Mouse (Mus musculus) cerebellum, adult 2 months (tissue): ENCODE results near the gene Atp8b3.

ENCODE experiments used
- CTCF ChIP-seq: fragments of 200-500 bp; IDR thresholded peaks from 2 replicates; pipeline ENCODE4 v1.5.1; 2011; ENCODE audit warnings: low read depth, mild to moderate bottlenecking, control low read depth, low read length, moderate library complexity, borderline replicate concordance; ENCODE audit not compliant: insufficient read depth
- POLR2A ChIP-seq: fragments of 200-500 bp; IDR thresholded peaks from 2 replicates; pipeline ENCODE4 v1.6.1; 2011; ENCODE audit warnings: low read length, control low read depth, borderline replicate concordance; ENCODE audit not compliant: insufficient read depth

GRCm38 (mm10) chr10:80566375-80567092 is 27.6 kb upstream of the Atp8b3 start:
- TF ChIP-seq CTCF (peak; percentile 99), POLR2A (no peak)
